Mouse (Mus musculus) lung, embryonic 14.5 days (tissue): ENCODE data around the gene Rpl12. TPM values are rescaled to one million over a fixed set of nuclear protein-coding genes. Genes with fewer than 3 reads are reported as not detected.
"Not testable (repeated sequence)": the region's sequence is repeated elsewhere in the genome, so short reads cannot be mapped to it uniquely, and the experiment has no call there.

Experiments used
- ATAC-seq: fragments of 200-750 bp; cut with Nextera tagmentation; 2 replicates; pipeline ENCODE4 v1.8.0; 2017; ENCODE audit warnings: mild to moderate bottlenecking, moderate TSS enrichment, moderate library complexity; ENCODE audit not compliant: insufficient read depth
- DNase-seq: peaks from one replicate; pipeline ENCODE4 v3.0.0-alpha.2; 2015
- H3K27ac ChIP-seq: fragments of 300-500 bp; sonication (generic); 2 replicates; pipeline ENCODE4 v1.5.1; 2014; ENCODE audit warnings: low read depth, mild to moderate bottlenecking, moderate library complexity
- H3K27me3 ChIP-seq: fragments of 300-500 bp; sonication (generic); 2 replicates; pipeline ENCODE4 v1.6.1; 2014; ENCODE audit warnings: low read length, control low read depth; ENCODE audit not compliant: insufficient read depth
- H3K36me3 ChIP-seq: fragments of 300-500 bp; sonication (generic); 2 replicates; pipeline ENCODE4 v1.6.1; 2014; ENCODE audit warnings: control low read depth; ENCODE audit not compliant: insufficient read depth
- H3K4me1 ChIP-seq: fragments of 300-500 bp; sonication (generic); 2 replicates; pipeline ENCODE4 v1.6.1; 2014; ENCODE audit warnings: antibody characterized with exemption, control low read depth; ENCODE audit not compliant: insufficient read depth
- H3K4me2 ChIP-seq: fragments of 300-500 bp; sonication (generic); 2 replicates; pipeline ENCODE4 v1.6.1; 2014; ENCODE audit warnings: mild to moderate bottlenecking
- H3K4me3 ChIP-seq: fragments of 300-500 bp; sonication (generic); 2 replicates; pipeline ENCODE4 v1.5.1; 2014; ENCODE audit warnings: low read depth, low read length
- H3K9ac ChIP-seq: fragments of 300-500 bp; sonication (generic); 2 replicates; pipeline ENCODE4 v1.6.1; 2014
- H3K9me3 ChIP-seq: fragments of 300-500 bp; sonication (generic); 2 replicates; pipeline ENCODE4 v1.6.1; 2016; ENCODE audit warnings: low read depth, low read length, control low read depth
- CTCF ChIP-seq: IDR thresholded peaks from 2 replicates; pipeline ENCODE4 v1.5.1; 2016; ENCODE audit warnings: antibody characterized with exemption, low read depth
- WGBS: fragments of 180-500 bp; shearing (Covaris S2); extraction: QIAGEN DNeasy Blood & Tissue Kit; methylation state at CpG from one replicate; pipeline ENCODE4 v1.1.7; 2014; 5-methylcytosine and 5-hydroxymethylcytosine counted together
- polyA plus RNA-seq: library from polyadenylated mRNA; unstranded; fragments of >200 nt; fragmentation: Nextera tagmentation; extraction: Ambion mirVana; gene quantifications from 2 replicates; pipeline ENCODE4 v1.2.1, GENCODE M21; 2014

The Rpl12 gene
- polyA plus RNA-seq, 1 experiment from 2014 or later: 235 TPM

GRCm38 (mm10) chr2:32992130-32992529 lies 30.8 kb downstream of the Rpl12 start:
- no peak overlapping the region for H3K27ac ChIP-seq
- 54% methylated on average over 6 of the region's 6 CpGs for WGBS
- no peak overlapping the region for H3K4me2 ChIP-seq
- H3K9me3 ChIP-seq: no peaks in the 10 kb centered on the region
- H3K4me1 ChIP-seq: no peaks in the 10 kb centered on the region
- H3K4me3 ChIP-seq: no peak overlapping the region
- ATAC-seq (no peak), DNase-seq (no peak)
- H3K9ac ChIP-seq: no peak overlapping the region
- no peaks in the 10 kb centered on the region for H3K27me3 ChIP-seq
- no peaks in the 10 kb centered on the region for H3K36me3 ChIP-seq
- TF ChIP-seq CTCF: no peak

- Histone ChIP-seq H3K9me3 (no peaks in the 10 kb centered on the region), H3K36me3 (no peaks in the 10 kb centered on the region), H3K4me2 (no peak overlapping the region), H3K9ac (no peak overlapping the region), H3K4me3 (no peak overlapping the region), H3K27me3 (no peaks in the 10 kb centered on the region), H3K27ac (no peak overlapping the region), H3K4me1 (no peaks in the 10 kb centered on the region)
- no peak for TF ChIP-seq CTCF
- DNase-seq: no peak
- 74% methylated on average over 6 of the region's 6 CpGs for WGBS
- ATAC-seq: no peak
Observed at GRCm38 (mm10) chr2:32997081-32997480, 35.7 kb downstream of the Rpl12 start.

GRCm38 (mm10) chr2:32997792-32998191 lies 36.4 kb downstream of the Rpl12 start:
- Histone ChIP-seq H3K9ac (no peak overlapping the region), H3K4me3 (no peak overlapping the region), H3K27ac (no peak overlapping the region), H3K4me1 (no peaks in the 10 kb centered on the region), H3K27me3 (no peaks in the 10 kb centered on the region), H3K4me2 (no peak overlapping the region), H3K36me3 (no peaks in the 10 kb centered on the region), H3K9me3 (no peaks in the 10 kb centered on the region)
- TF ChIP-seq CTCF: no peak
- DNase-seq: no peak
- no peak for ATAC-seq
- WGBS: 76% methylated on average over 4 of the region's 4 CpGs

- ATAC-seq: no peak
- TF ChIP-seq CTCF: no peak
- no peaks in the 10 kb centered on the region for H3K4me1 ChIP-seq
- H3K4me3 ChIP-seq: no peak overlapping the region
- 77% methylated on average over 2 of the region's 2 CpGs for WGBS
- H3K9me3 ChIP-seq: no peaks in the 10 kb centered on the region
- H3K36me3 ChIP-seq: no peaks in the 10 kb centered on the region
- H3K9ac ChIP-seq: no peak overlapping the region
- no peak overlapping the region for H3K4me2 ChIP-seq
- H3K27ac ChIP-seq: no peak overlapping the region
- no peaks in the 10 kb centered on the region for H3K27me3 ChIP-seq
- no peak for DNase-seq
Observed at GRCm38 (mm10) chr2:32999752-33000151, 38.4 kb downstream of the Rpl12 start.

GRCm38 (mm10) chr2:33002144-33002543 lies 40.8 kb downstream of the Rpl12 start:
- H3K36me3 ChIP-seq: no peaks in the 10 kb centered on the region
- no peak overlapping the region for H3K4me2 ChIP-seq
- no peak overlapping the region for H3K9ac ChIP-seq
- H3K27ac ChIP-seq: no peak overlapping the region
- H3K4me1 ChIP-seq: no peaks in the 10 kb centered on the region
- ATAC-seq (no peak), DNase-seq (no peak)
- no peak for TF ChIP-seq CTCF
- H3K27me3 ChIP-seq: no peaks in the 10 kb centered on the region
- WGBS: 87% methylated on average over 7 of the region's 7 CpGs
- no peak overlapping the region for H3K4me3 ChIP-seq
- no peaks in the 10 kb centered on the region for H3K9me3 ChIP-seq

GRCm38 (mm10) chr2:33005041-33005440 lies 43.7 kb downstream of the Rpl12 start:
- no peak for DNase-seq
- Histone ChIP-seq H3K4me2 (no peak overlapping the region), H3K27me3 (no peaks in the 10 kb centered on the region), H3K4me1 (no peaks in the 10 kb centered on the region), H3K27ac (no peak overlapping the region), H3K9ac (no peak overlapping the region), H3K9me3 (no peaks in the 10 kb centered on the region), H3K36me3 (no peaks in the 10 kb centered on the region), H3K4me3 (no peak overlapping the region)
- TF ChIP-seq CTCF: no peak
- no peak for ATAC-seq
- WGBS: 63% methylated on average over 5 of the region's 5 CpGs

- H3K4me1 ChIP-seq, H3K27ac ChIP-seq, H3K9me3 ChIP-seq, ATAC-seq, H3K36me3 ChIP-seq, H3K4me2 ChIP-seq, H3K4me3 ChIP-seq, H3K9ac ChIP-seq, H3K27me3 ChIP-seq: not testable (repeated sequence)
- peak; percentile 11 for DNase-seq
- peak; percentile 37; the same call in 1 of the 2 replicates for TF ChIP-seq CTCF
- 86% methylated on average over 4 of the region's 4 CpGs for WGBS
Observed at GRCm38 (mm10) chr2:33009055-33009454, 47.7 kb downstream of the Rpl12 start.

- H3K9me3 ChIP-seq: no peaks in the 10 kb centered on the region
- no peak for TF ChIP-seq CTCF
- H3K4me2 ChIP-seq: no peak overlapping the region
- 82% methylated on average over 5 of the region's 5 CpGs for whole genome bisulfite sequencing
- no peaks in the 10 kb centered on the region for H3K36me3 ChIP-seq
- H3K27me3 ChIP-seq: no peaks in the 10 kb centered on the region
- no peak overlapping the region for H3K9ac ChIP-seq
- H3K4me3 ChIP-seq: no peak overlapping the region
- no peaks in the 10 kb centered on the region for H3K4me1 ChIP-seq
- ATAC-seq: no peak
- no peak for DNase-seq
- no peak overlapping the region for H3K27ac ChIP-seq
Observed at GRCm38 (mm10) chr2:33014877-33015276, 53.5 kb downstream of the Rpl12 start.

Other genes with a start within 250 kb of the Rpl12 start
- 81.7 and 84.3 TPM in 2 replicates for gene Cdk9, start 248.5 kb upstream of the Rpl12 start, polyA plus RNA-seq
- 37.6 and 38.8 TPM in 2 replicates for gene Sh2d3c, start 240.5 kb upstream of the Rpl12 start, polyA plus RNA-seq
- gene 6330409D20Rik, start 220.5 kb upstream of the Rpl12 start, polyA plus RNA-seq: 0.20 TPM in 1 of 2 replicates, not detected in the other
- 66.2 and 71.0 TPM in 2 replicates for gene Tor2a, start 204.3 kb upstream of the Rpl12 start, polyA plus RNA-seq
- gene Ttc16, start 185.9 kb upstream of the Rpl12 start, polyA plus RNA-seq: 0.15 and 0.33 TPM in 2 replicates
- 2.7 and 4.4 TPM in 2 replicates for gene Ptrh1, start 185.8 kb upstream of the Rpl12 start, polyA plus RNA-seq
- gene Cfap157, start 177.1 kb upstream of the Rpl12 start, polyA plus RNA-seq: 0.11 and 0.33 TPM in 2 replicates
- 20.7 and 22.2 TPM in 2 replicates for gene Stxbp1, start 114.3 kb upstream of the Rpl12 start, polyA plus RNA-seq
- 41.2 and 46.5 TPM in 2 replicates for gene Fam129b, start 85.4 kb upstream of the Rpl12 start, polyA plus RNA-seq
- gene Lrsam1, start 55 bp downstream of the Rpl12 start, polyA plus RNA-seq: 6.4 and 6.6 TPM in 2 replicates
- gene Slc2a8, start 20.5 kb downstream of the Rpl12 start, polyA plus RNA-seq: 12.4 and 14.4 TPM in 2 replicates
- gene Garnl3, start 170.1 kb downstream of the Rpl12 start, polyA plus RNA-seq: 11.1 and 13.0 TPM in 2 replicates